Mouse (Mus musculus) erythroblast, adult 5-6 weeks (primary cell): ENCODE measurements around the gene Hist1h3i. TPM values are rescaled to one million over a fixed set of nuclear protein-coding genes. Genes with fewer than 3 reads are reported as not detected.
A peak's percentile ranks its signal among the peaks of the same experiment; 100 is the strongest.

Experiments
- ATAC-seq: replicated peaks from 2 replicates; pipeline ENCODE4 v1.8.0; 2016; ENCODE audit warnings: moderate number of reproducible peaks, mild to moderate bottlenecking, moderate TSS enrichment, inconsistent platforms; ENCODE audit not compliant: poor library complexity, low FRiP score, severe bottlenecking
- total RNA-seq, 2 experiments: library from RNA; stranded (forward) in 1 of 2; stranded (reverse) in 1 of 2; fragments of 150-400 nt in 1 of 2; fragments of 200-764, 138-1000 nt in 1 of 2; gene quantifications; 2 replicates each; pipeline versions ENCODE4 v1.2.3 to v1.2.4; 2015 to 2017; ENCODE audit warnings: low replicate concordance in 2 of 2

Hist1h3i gene
- total RNA-seq, 2 experiments from 2014 or later: 142 to 143 TPM

DNA sequence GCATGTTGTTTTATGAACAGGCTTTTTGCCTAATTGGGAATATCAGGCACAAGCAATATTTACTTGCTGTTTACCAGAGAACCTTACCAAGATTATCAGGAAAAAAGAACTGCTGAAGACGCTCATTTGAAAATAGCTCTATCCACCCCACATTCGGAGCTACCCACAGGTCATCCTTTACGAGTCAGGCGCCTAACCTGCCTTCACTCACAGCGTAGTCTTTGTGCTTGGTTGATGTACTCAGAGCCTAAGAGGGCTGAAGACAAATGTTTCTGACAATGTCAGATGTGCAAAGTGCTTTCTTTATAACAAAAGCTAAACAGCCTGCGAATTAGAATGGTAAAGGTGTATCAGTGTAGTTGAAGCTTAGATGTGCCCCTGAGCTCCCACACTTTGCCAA is 1.1 kb upstream of the Hist1h3i start:
- ATAC-seq: no peak

DNA sequence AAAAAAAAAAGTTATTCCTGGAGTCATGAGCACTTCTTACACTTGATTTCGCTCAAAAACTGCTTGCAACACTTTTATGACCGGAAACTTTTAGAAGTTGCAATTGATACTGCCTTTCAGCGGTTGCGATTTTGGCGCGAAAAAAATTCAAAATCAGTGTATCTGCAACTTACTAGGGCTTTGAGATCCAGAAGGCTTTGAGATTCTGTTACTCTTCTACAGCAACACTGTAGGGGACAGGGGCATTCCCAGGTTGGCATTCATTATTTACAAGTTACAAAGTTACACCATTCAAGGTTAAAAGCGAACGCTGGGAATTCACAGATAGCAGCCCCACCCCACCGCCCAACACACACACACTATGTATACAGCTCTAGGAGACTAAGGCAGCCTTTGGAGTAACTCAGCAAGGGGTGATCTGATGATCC is 578 bp upstream of the Hist1h3i start:
- ATAC-seq: no peak

DNA sequence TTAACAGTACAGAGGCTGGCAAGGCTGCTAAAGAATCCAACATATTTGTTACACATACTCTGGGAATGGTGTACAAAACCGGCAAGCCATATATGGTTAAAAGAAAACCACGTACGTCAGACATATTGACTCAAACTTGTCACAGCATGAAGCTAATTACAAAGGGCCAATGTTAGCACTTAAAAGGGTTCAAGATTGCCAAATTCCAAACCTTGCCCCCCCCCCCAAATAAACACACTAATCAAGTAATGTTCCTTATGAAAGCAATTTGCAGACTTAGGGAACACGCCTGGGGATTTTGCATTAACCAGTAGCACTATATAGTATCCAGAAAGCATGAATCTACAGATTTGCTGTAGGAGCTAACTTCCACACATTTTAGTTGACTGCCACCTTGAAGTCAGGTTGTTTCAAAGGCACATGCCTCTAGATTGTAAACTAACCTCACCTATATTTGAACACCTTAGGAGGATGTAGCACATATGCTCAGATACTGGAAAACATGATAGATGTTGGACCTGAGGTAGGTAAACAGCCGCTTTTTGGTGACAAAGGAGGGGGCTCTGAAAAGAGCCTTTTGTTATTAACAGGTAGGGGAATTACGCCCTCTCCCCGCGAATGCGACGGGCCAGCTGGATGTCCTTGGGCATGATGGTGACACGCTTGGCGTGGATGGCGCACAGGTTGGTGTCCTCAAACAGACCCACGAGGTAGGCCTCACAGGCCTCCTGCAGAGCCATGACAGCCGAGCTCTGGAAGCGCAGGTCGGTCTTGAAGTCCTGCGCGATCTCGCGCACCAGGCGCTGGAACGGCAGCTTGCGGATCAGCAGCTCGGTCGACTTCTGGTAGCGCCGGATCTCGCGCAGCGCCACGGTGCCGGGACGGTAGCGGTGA is 562 bp downstream of the Hist1h3i start:
- 0 out of 2 replicates have a peak, but pooled peaks have one; percentile 1 for ATAC-seq

DNA sequence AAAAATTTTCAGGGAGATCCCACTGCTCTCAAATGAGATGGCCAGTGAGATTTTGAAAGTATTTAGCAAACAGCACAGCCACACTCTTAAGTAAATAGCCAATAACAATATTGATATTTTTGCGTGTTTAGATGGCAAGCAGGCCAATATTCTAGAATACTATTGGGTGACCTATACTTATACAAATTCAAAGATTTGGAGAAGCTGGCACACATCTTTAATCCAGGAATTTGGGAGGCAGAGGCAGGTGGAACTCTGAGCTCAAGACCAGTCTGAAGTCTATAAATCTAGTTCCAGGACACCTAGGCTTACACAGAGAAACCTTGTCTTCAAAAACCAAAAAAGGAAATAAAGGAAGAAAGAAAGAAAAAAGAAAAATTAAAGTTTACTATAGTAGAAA is 1.5 kb downstream of the Hist1h3i start:
- no peak for ATAC-seq

DNA sequence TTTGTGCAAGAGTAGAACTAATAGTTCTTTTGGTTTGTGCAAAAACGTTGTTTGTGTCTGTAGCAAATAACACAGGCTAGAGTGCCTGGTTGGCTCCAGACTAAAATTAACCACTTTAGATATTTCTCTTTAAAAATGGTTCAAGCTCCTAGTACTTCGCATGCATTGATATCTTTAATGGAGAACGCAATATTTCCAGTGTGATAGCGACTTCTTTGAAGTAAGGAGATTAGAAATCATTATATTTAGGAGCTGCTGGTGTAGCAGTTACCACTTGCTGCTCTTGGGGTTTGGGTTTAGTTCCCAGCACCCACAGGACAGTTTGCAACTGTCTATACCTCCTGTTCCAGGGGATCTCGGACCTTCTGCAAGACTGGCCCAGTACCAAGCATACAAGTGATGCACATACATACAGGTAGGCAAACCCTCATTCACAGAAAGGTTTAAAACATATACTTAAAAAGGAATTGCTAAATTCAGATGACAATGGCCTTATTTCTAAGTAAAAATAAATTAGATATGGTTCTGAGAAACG is 2.1 kb downstream of the Hist1h3i start:
- no peak for ATAC-seq

DNA sequence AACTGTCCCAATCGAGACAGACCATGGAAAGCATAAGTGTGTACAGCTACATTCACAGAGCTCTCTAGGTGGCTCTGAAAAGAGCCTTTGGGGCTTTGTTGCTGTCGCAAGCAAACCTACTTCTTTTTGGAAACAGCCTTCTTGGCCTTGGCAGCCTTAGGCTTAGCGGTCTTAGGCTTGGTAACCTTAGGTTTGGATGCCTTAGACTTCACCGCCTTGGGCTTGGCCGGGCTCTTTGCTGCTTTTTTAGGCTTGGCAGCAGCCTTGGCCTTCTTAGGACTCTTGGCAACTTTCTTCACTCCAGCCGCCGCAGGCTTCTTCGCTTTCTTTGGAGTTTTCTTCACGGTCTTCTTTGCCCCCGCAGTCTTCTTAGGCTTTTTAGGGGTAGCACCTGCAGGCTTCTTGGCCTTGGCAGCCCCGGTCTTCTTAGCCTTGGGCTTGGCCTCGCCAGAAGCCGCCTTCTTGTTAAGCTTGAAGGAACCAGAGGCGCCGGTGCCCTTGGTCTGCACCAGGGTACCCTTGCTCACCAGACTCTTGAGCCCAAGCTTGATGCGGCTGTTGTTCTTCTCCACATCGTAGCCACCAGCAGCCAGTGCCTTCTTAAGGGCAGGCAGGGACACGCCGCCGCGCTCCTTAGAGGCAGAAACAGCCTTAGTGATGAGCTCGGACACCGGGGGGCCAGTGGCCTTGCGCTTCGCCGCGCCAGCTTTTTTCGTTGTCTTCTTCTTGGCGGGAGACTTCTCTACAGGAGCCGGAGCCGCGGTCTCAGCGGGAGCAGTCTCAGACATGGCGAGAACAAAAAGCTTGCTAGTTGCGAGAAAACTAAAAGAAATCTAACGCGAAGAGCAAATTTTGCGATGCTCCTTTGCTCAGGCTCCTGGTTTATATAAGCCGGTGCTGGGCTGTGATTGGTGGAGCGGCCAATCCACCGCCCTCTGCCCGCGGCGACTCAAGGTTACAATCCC is 3.1 kb downstream of the Hist1h3i start, which contains the start of gene Hist1h1b:
Gene Hist1h1b, minus strand, starts transcription at position 859 of the 965 bp plus-strand sequence.
- peak; percentile 47 for ATAC-seq

DNA sequence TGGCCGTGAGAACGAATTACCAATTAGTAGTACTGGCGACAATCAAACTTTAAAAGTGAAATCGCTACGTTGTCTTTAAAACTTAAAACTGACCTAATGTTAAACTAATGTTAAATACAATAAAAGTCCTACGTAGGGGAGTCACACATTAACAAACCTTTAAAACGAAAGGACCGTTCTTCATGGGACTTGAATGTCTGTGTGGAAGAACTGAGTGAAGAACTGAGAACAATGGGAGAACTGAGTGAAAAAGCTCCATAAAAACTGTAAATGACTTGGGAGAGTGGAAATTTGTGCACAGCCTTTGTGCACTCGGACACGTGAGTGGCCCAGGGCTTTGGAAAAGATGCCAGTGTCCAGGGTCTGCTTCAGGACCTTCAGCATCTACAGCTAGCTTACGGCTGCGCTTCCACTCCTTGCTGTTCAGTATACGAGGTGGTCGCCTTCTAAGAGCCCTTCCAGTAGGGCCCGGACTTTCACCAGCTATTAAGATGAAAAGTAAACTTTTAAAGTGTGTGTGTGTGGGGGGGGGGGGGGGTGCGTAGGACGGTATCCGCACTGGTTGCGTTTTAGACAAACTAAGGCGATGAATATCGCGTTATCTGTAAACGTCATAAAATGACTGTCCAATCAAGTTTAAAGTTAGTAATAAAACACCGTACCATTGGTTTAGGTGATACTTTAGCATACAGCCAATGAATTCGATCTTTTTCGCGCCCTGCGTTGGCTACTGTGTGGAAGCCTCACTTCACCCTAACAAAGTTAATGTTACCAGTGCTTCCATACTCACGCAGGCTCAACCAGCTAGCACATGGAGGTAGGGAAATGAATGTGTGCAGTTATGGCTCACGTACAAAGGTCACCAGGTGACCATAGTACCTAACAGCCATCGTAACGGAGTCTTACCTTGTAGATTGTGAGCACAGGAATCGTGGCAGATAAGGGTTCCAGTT is 4.1 kb downstream of the Hist1h3i start:
- ATAC-seq: peak; percentile 58

DNA sequence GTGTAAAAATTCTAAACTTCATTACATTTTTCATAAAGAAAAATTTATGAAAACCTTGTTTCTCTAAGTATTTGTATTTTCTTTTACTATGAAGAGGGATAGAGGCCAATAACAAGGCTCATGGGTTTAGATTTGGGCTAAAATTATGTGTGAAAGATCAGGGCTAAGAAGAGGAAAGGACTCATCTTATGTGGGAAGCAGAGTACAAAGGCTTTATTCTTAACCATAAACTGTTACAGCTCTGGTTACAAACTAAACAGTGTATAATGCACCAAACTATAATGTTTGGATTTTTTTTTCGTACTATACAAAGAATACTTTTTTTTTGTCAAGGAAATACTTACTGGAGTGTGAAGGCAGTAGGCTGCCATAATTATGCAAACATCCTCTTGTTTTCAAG is 27.5 kb downstream of the Hist1h3i start:
- ATAC-seq: no peak

DNA sequence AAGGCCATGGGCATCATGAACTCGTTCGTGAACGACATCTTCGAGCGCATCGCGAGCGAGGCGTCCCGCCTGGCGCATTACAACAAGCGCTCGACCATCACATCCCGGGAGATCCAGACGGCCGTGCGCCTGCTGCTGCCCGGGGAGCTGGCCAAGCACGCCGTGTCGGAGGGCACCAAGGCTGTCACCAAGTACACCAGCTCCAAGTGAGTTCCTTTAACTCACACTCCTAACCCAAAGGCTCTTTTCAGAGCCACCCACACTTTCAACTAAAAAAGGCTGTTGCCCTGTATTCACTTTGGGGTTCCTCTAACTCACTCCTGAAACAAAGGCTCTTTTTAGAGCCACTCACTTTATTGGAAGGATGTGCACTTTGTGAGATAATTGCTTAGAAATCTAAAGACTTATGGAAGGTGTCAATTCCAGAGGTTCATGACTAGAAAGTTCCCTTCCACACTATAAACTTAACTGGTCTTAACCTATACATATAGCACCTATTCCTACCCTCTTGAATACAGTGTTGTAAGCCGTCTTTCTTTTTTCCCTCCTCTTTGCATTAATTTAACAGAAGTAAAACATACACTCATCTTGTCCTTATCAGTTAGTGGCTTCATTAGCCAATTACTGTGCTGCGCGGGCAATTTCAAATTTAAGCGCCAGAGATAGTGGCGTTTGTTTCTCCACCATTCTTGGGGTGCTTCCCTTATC is 28.7 kb downstream of the Hist1h3i start:
- peak; percentile 45 for ATAC-seq

DNA sequence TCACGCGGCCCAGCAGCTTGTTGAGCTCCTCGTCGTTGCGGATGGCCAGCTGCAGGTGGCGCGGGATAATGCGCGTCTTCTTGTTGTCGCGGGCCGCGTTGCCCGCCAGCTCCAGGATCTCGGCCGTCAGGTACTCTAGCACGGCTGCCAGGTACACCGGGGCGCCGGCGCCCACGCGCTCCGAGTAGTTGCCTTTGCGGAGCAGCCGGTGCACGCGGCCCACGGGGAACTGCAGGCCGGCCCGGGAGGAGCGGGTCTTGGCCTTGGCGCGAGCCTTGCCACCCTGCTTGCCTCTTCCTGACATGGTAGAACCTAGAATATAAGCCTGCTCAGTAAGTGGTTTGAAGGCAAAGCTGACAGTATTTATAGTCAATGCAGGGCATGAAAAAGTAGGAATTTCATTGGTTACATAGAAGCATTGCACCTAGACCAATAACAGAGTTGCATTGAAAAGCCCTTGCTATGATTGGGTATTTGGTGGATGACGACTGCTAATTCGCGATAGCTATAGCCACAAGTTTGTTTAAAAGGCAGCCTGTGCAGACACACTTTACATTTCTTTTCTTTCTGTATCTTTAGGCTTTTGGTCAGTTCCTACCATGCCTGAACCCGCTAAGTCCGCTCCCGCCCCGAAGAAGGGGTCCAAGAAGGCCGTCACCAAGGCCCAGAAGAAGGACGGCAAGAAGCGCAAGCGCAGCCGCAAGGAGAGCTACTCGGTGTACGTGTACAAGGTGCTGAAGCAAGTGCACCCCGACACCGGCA is 29.5 kb downstream of the Hist1h3i start, which contains the start of the genes Hist1h2ak and Hist1h2bn:
Gene Hist1h2ak, minus strand, starts transcription at position 304 of the 762 bp plus-strand sequence.
Gene Hist1h2bn, plus strand, starts transcription at position 600 of the 762 bp plus-strand sequence.
- peak; percentile 81 for ATAC-seq

DNA sequence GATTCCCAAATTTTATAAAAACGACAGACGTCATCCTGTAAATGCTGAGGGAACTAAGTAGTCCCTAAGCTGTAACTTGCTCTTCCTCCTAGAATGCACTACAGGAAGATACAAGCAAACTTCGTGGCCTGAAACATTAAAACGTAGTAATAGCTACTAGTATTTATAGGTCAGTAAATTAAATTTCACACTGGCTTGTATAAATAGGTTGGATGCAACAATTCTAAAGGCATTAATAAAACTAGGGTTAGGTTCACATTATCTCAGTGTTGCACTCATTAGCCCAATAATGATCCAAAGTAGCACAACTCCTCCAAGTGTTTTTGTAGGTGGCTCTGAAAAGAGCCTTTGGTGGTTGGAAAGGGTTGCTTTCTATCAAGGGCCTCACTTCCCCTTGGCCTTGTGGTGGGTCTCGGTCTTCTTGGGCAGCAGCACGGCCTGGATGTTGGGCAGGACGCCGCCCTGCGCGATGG is 30.1 kb downstream of the Hist1h3i start:
- no peak for ATAC-seq

DNA sequence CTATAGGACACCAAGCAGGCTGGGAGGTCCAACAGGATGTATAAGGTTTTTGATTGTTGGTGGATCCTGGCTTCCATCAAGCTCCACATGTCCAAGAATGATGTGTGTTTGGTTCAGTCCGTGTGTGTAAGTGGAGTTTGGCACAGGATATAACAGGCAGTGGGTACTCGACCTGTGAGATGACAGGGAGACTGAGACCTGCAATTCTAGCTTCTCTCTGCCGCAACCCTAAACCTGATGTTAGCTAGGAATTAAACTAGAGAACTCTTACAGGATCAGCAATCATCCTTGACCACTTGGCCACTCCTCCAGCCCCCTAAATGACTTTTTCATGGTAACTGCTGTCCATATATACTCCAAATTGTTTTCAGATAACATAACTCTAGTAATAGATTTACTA is 30.8 kb downstream of the Hist1h3i start:
- ATAC-seq: 0 out of 2 replicates have a peak, but pooled peaks have one; percentile 1

DNA sequence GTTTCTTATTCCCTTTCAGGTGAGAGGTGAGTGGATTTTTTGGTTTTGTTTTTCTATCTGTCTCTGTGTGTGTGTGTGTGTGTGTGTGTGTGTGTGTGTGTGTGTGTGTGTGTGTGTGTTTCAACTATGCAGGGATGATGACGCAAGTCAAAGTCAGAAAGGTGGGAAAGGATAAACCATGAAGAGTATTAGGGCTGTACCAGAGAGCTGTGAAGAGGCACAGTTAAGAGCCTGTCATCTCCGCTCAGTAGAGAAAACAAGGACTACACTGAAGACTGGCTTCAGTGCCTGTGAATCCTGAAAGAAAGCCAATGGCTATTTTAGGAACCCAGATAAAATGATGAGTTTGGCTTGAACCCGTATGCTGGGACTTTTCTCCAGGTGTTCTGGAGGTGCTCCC is 31.3 kb downstream of the Hist1h3i start:
- ATAC-seq: no peak

DNA sequence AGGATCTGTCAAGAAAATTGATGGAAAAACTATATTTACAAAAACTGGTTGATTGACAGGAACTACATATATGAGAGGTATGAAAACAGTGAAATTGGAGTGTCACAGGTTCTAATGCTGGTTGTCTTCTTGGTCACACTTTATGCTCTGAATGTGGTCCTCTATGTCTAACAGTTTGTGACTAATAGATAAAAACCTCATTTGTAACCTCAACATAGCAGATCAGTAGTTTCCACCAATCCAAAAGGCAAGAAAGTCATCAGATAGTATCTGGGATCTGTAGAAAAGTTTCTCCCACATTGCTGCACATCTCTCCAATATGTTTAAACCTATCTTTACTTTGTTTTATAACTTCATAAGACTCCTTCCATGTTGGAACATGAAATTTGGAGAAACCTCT is 31.8 kb downstream of the Hist1h3i start:
- no peak for ATAC-seq

DNA sequence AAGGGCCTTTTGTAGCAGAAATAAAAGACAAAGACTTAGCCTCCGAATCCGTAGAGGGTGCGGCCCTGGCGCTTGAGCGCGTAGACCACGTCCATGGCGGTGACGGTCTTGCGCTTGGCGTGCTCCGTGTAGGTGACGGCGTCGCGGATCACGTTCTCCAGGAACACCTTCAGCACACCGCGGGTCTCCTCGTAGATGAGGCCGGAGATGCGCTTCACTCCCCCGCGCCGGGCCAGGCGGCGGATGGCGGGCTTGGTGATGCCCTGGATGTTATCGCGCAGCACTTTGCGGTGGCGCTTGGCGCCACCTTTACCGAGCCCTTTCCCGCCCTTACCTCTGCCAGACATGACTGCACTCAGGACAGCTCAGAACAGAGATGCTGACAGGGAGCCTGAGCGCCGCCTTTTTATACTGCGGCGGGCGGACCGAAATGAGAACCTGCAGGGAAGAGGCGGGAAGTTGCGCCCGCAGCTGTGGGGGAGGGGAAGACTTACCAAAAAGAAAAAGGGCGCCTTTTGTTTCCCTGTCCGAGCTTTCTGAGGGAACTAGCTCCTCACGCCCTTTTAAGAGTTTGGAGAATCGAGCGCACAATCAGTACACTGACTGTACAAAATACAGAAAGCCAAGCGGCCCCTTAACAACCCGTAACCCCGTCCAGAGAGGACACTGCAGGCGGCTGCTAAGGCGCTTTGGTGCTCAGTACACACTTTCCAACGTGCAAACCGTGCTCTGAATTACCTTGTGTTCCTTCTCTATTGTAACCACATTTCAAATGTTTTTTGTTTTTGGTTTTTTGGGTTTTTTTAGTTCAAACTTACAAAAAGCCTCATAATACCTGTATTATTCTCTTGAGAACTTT is 32.8 kb downstream of the Hist1h3i start, which contains the start of gene Hist1h4k:
Gene Hist1h4k, minus strand, starts transcription at position 347 of the 859 bp plus-strand sequence.
- peak; percentile 41 for ATAC-seq

DNA sequence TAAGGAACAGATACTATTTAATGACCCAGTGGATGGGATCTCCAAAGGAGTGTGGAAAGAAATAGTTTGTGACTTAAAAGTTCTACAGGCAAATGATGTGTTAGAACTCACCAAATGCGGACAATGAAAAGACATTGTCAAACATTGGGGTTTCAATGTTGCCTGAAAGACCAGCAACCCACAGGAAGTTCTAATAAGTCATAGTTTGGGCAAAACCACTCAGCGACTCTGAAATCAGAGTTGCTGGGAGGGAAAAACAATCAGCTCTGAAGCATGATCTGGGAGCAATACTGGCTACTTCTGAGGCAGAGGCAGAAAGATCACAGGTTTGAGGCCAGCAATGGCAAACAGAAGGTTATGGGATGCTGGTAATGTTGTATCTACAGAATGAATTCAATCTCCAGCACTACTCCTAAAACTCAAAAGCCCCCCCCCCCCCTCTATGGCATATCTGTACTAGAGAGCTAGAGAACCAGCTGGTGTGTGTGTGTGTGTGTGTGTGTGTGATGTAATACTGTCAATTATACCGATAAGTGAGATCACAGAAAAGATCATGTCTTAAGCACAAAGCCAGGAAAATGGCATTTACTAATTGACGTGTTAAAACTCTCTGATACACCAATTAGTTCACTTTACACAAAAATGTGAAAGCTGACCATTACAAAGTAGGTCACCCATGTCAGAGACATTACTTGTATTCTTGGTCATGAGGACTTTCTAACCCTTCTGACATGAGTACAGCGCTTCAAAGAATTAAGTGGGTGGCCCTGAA is 33.6 kb downstream of the Hist1h3i start:
- ATAC-seq: no peak
